Mouse (Mus musculus) frontal cortex, adult 2 months (tissue): ENCODE measurements around the gene Ttc30a1. TPM values are rescaled to one million over a fixed set of nuclear protein-coding genes. Genes with fewer than 3 reads are reported as not detected.

Experiments
- DNase-seq, 2 experiments: peaks; one replicate each; pipeline ENCODE4 v3.0.0; 2022; ENCODE audit warnings: low spot score in 1 of 2; ENCODE audit errors: extremely low spot score in 1 of 2
- polyA plus RNA-seq: library from polyadenylated mRNA; depleted of rRNA; stranded (reverse); fragments of >200 nt; gene quantifications from 2 replicates; pipeline ENCODE4 v1.2.3, GENCODE M21; 2012; rRNA removed

Gene Ttc30a1
- 3.2 and 3.6 TPM in 2 replicates for polyA plus RNA-seq

GRCm38 (mm10) chr2:75981440-75982081 lies at the start of gene Ttc30a1:
Ttc30a1 (minus strand) TSS chr2:75981967.
- DNase-seq, result peak; percentile 61 to 84

GRCm38 (mm10) chr2:76030080-76030479 lies 48.3 kb upstream of the Ttc30a1 start:
- DNase-seq, result peak; percentile 72 to 86

GRCm38 (mm10) chr2:76029081-76029901 lies 47.5 kb upstream of the Ttc30a1 start:
- peak in 1 of 2 experiments; percentile 39 for DNase-seq

GRCm38 (mm10) chr2:76016890-76017289 lies 35.1 kb upstream of the Ttc30a1 start:
- DNase-seq, result no peak

GRCm38 (mm10) chr2:76016136-76016535 lies 34.4 kb upstream of the Ttc30a1 start:
- DNase-seq, result no peak

GRCm38 (mm10) chr2:76015460-76015859 lies 33.7 kb upstream of the Ttc30a1 start:
- no peak for DNase-seq

- DNase-seq, result no peak
Observed at GRCm38 (mm10) chr2:76014659-76015058, 32.9 kb upstream of the Ttc30a1 start.

- no peak for DNase-seq
Observed at GRCm38 (mm10) chr2:76006194-76006593, 24.4 kb upstream of the Ttc30a1 start.

- no peak for DNase-seq
Observed at GRCm38 (mm10) chr2:76002899-76003298, 21.1 kb upstream of the Ttc30a1 start.

- peak in 1 of 2 experiments; percentile 78 for DNase-seq
Observed at GRCm38 (mm10) chr2:76001392-76001791, 19.6 kb upstream of the Ttc30a1 start.

- DNase-seq, result no peak
Observed at GRCm38 (mm10) chr2:75999636-76000035, 17.9 kb upstream of the Ttc30a1 start.

- DNase-seq, result no peak
Observed at GRCm38 (mm10) chr2:75998692-75999091, 16.9 kb upstream of the Ttc30a1 start.

GRCm38 (mm10) chr2:75997726-75998125 lies 16.0 kb upstream of the Ttc30a1 start:
- DNase-seq, result no peak

- DNase-seq, result no peak
Observed at GRCm38 (mm10) chr2:75994841-75995240, 13.1 kb upstream of the Ttc30a1 start.

- no peak for DNase-seq
Observed at GRCm38 (mm10) chr2:75991581-75992205, 9.9 kb upstream of the Ttc30a1 start.

- DNase-seq, result peak in 1 of 2 experiments; percentile 68
Observed at GRCm38 (mm10) chr2:75990885-75991539, 9.2 kb upstream of the Ttc30a1 start.

- DNase-seq, result no peak
Observed at GRCm38 (mm10) chr2:75989694-75990093, 7.9 kb upstream of the Ttc30a1 start.

- no peak for DNase-seq
Observed at GRCm38 (mm10) chr2:75988779-75989363, 7.1 kb upstream of the Ttc30a1 start.

- DNase-seq, result no peak
Observed at GRCm38 (mm10) chr2:75988378-75988777, 6.6 kb upstream of the Ttc30a1 start.

GRCm38 (mm10) chr2:75987739-75988138 lies 6.0 kb upstream of the Ttc30a1 start:
- no peak for DNase-seq
